Mouse (Mus musculus) C2C12 (cell line): ENCODE measurements around the gene Exosc7. TPM values are rescaled to one million over a fixed set of nuclear protein-coding genes. Genes with fewer than 3 reads are reported as not detected.

Experiments
- H3K27me3 ChIP-seq: one replicate; pipeline ENCODE4 v1.6.1; 2011; ENCODE audit not compliant: control insufficient read depth, insufficient read depth, insufficient read length
- H3K36me3 ChIP-seq: one replicate; pipeline ENCODE4 v1.6.1; 2011; ENCODE audit not compliant: control insufficient read depth, insufficient read depth
- H3K4me3 ChIP-seq: one replicate; pipeline ENCODE4 v1.5.1; 2011; ENCODE audit warnings: mild to moderate bottlenecking, control low read depth; ENCODE audit not compliant: poor library complexity, insufficient read depth, severe bottlenecking
- H3K79me2 ChIP-seq: one replicate; pipeline ENCODE4 v1.6.1; 2011; ENCODE audit not compliant: control insufficient read depth, insufficient read depth
- H3K79me3 ChIP-seq: one replicate; pipeline ENCODE4 v1.6.1; 2011; ENCODE audit warnings: low read depth, control low read depth
- H3ac ChIP-seq: one replicate; pipeline ENCODE3; 2011; ENCODE audit warnings: low read depth; ENCODE audit not compliant: control insufficient read depth, insufficient read length
- CEBPB ChIP-seq: IDR thresholded peaks from one replicate; pipeline ENCODE4 v1.6.1; 2011; ENCODE audit warnings: low read depth, mild to moderate bottlenecking, control low read depth, moderate library complexity
- CTCF ChIP-seq: IDR thresholded peaks from one replicate; pipeline ENCODE4 v1.5.1; 2011; ENCODE audit not compliant: control insufficient read depth, insufficient read depth, insufficient read length
- FOSL1 ChIP-seq: IDR thresholded peaks from one replicate; pipeline ENCODE4 v1.8.0; 2011; ENCODE audit warnings: mild to moderate bottlenecking, low read length; ENCODE audit not compliant: poor library complexity, insufficient read depth, severe bottlenecking
- MAX ChIP-seq: IDR thresholded peaks from one replicate; pipeline ENCODE4 v1.6.1; 2011; ENCODE audit warnings: mild to moderate bottlenecking, control low read depth
- MYOD1 ChIP-seq: IDR thresholded peaks from one replicate; pipeline ENCODE4 v1.6.1; 2011; ENCODE audit warnings: low read depth; ENCODE audit not compliant: control insufficient read depth, insufficient read length
- MYOG ChIP-seq: IDR thresholded peaks from one replicate; pipeline ENCODE4 v1.6.1; 2011; ENCODE audit not compliant: control insufficient read depth, insufficient read length; ENCODE audit errors: extremely low read depth
- USF1 ChIP-seq: IDR thresholded peaks from one replicate; pipeline ENCODE4 v1.6.1; 2011; ENCODE audit warnings: low read depth, mild to moderate bottlenecking, control low read depth, moderate library complexity
- long read RNA-seq, 2 experiments: library from polyadenylated mRNA; unstranded; transcript quantifications; one replicate each; pipeline ENCODE4 v2.0.0; 2019 to 2020
- polyA plus RNA-seq: library from polyadenylated mRNA; unstranded; fragments of >200 nt; fragmentation: generic; extraction: Trizol; gene quantifications from one replicate; pipeline ENCODE4 v1.2.1, GENCODE M21; 2012; ENCODE audit warnings: missing spikeins

Exosc7 gene
- 60.6 TPM for polyA plus RNA-seq
- long read RNA-seq, experiment 1, transcript Exosc7-201 (8 exons, 1,053 nt): major isoform, 71 of 79 reads
- long read RNA-seq, experiment 1, partial matches to known transcripts: 2 of 79 reads
- long read RNA-seq, experiment 1, other reads (novel, unspliced or antisense): 6 of 79 reads
- long read RNA-seq, experiment 2, transcript Exosc7-201 (8 exons, 1,053 nt): major isoform, 51 of 53 reads
- long read RNA-seq, experiment 2, partial matches to known transcripts: 1 of 53 reads
- long read RNA-seq, experiment 2, other reads (novel, unspliced or antisense): 1 of 53 reads

- no peak for TF ChIP-seq USF1
- TF ChIP-seq MAX: peak; percentile 75
- Histone ChIP-seq H3K79me2 (peaks cover 91% of the 10 kb centered on the region), H3ac (peak within 1 kb of the TSS; percentile 93), H3K36me3 (peaks cover 21% of the 10 kb centered on the region), H3K27me3 (no peaks in the 10 kb centered on the region), H3K4me3 (peak within 1 kb of the TSS; percentile 78), H3K79me3 (peaks cover 68% of the 10 kb centered on the region)
Observed at GRCm38 (mm10) chr9:123112805-123113521, at the start of gene Exosc7, which contains the start of gene Zdhhc3. TSS of gene Exosc7 (plus strand) at chr9:123113215. TSS of gene Zdhhc3 (minus strand) at chr9:123113205.

GRCm38 (mm10) chr9:123079149-123079548 lies 33.9 kb upstream of the Exosc7 start:
- TF ChIP-seq USF1: no peak
- TF ChIP-seq MYOD1: no peak
- TF ChIP-seq MAX: no peak
- no peak for TF ChIP-seq MYOG
- TF ChIP-seq CTCF: no peak
- no peak for TF ChIP-seq FOSL1
- TF ChIP-seq CEBPB: no peak
- Histone ChIP-seq H3K79me2 (no peaks in the 10 kb centered on the region), H3K79me3 (no peaks in the 10 kb centered on the region), H3K4me3 (no peak overlapping the region), H3ac (no peak overlapping the region), H3K36me3 (peaks cover 52% of the 10 kb centered on the region), H3K27me3 (no peaks in the 10 kb centered on the region)

- no peak overlapping the region for H3K4me3 ChIP-seq
- H3K36me3 ChIP-seq: peaks cover 59% of the 10 kb centered on the region
- no peaks in the 10 kb centered on the region for H3K27me3 ChIP-seq
- TF ChIP-seq MYOD1 (no peak), MAX (no peak), CEBPB (no peak), FOSL1 (no peak), CTCF (no peak), MYOG (no peak), USF1 (no peak)
- H3K79me3 ChIP-seq: no peaks in the 10 kb centered on the region
- no peaks in the 10 kb centered on the region for H3K79me2 ChIP-seq
- H3ac ChIP-seq: no peak overlapping the region
Observed at GRCm38 (mm10) chr9:123080355-123080754, 32.7 kb upstream of the Exosc7 start.

GRCm38 (mm10) chr9:123080796-123081195 lies 32.2 kb upstream of the Exosc7 start:
- H3K79me3 ChIP-seq: no peaks in the 10 kb centered on the region
- H3K36me3 ChIP-seq: peaks cover 64% of the 10 kb centered on the region
- no peaks in the 10 kb centered on the region for H3K79me2 ChIP-seq
- TF ChIP-seq MYOG (no peak), USF1 (no peak), CTCF (no peak), CEBPB (no peak), FOSL1 (no peak), MAX (no peak), MYOD1 (no peak)
- no peak overlapping the region for H3ac ChIP-seq
- H3K27me3 ChIP-seq: no peaks in the 10 kb centered on the region
- H3K4me3 ChIP-seq: no peak overlapping the region

- TF ChIP-seq FOSL1 (no peak), MYOD1 (no peak), MAX (no peak), CEBPB (no peak), USF1 (no peak), MYOG (no peak), CTCF (no peak)
- H3K79me3 ChIP-seq: no peaks in the 10 kb centered on the region
- no peaks in the 10 kb centered on the region for H3K27me3 ChIP-seq
- no peak overlapping the region for H3K4me3 ChIP-seq
- H3K79me2 ChIP-seq: no peaks in the 10 kb centered on the region
- H3ac ChIP-seq: no peak overlapping the region
- peaks cover 67% of the 10 kb centered on the region for H3K36me3 ChIP-seq
Observed at GRCm38 (mm10) chr9:123085373-123085772, 27.6 kb upstream of the Exosc7 start.

- H3K36me3 ChIP-seq: peaks cover 62% of the 10 kb centered on the region
- no peak for TF ChIP-seq CTCF
- TF ChIP-seq MYOG: no peak
- no peak for TF ChIP-seq CEBPB
- no peak for TF ChIP-seq MAX
- no peak for TF ChIP-seq MYOD1
- TF ChIP-seq FOSL1: no peak
- no peak for TF ChIP-seq USF1
- H3K4me3 ChIP-seq: no peak overlapping the region
- H3ac ChIP-seq: no peak overlapping the region
- no peaks in the 10 kb centered on the region for H3K79me2 ChIP-seq
- H3K79me3 ChIP-seq: no peaks in the 10 kb centered on the region
- no peaks in the 10 kb centered on the region for H3K27me3 ChIP-seq
Observed at GRCm38 (mm10) chr9:123087558-123087957, 25.5 kb upstream of the Exosc7 start.
